Mouse (Mus musculus): ENCODE measurements around the gene Clasrp. TPM values are rescaled to one million over a fixed set of nuclear protein-coding genes. Genes with fewer than 3 reads are reported as not detected.

Clasrp gene
- total and polyA plus RNA-seq, 2 experiments from 2014 or later: 74.7 to 97.4 TPM

- Histone ChIP-seq H3K4me1 (ENCODE audit: insufficient read depth, low read length) (no peaks in the 10 kb centered on the region), H3K9ac (replicated peaks; ENCODE audit: low read length, poor library complexity, severe bottlenecking) (no peak overlapping the region), H3K4me2 (ENCODE audit: low read depth, low read length, poor library complexity, severe bottlenecking) (no peak overlapping the region), H3K4me3 (ENCODE audit: low read depth, low read length) (no peak overlapping the region), H3K9me3 (ENCODE audit: low read length) (no peaks in the 10 kb centered on the region), H3K27me3 (ENCODE audit: insufficient read depth, low read length) (no peaks in the 10 kb centered on the region), H3K36me3 (ENCODE audit: insufficient read depth, low read length) (peaks cover 76% of the 10 kb centered on the region), H3K27ac (ENCODE audit: low read depth, low read length) (no peak overlapping the region)
- DNase-seq (ENCODE audit: low spot score) (no peak), ATAC-seq (ENCODE audit: low FRiP score) (no peak)
- WGBS: 100% methylated on average over 2 of the region's 2 CpGs
- TF ChIP-seq CTCF (IDR thresholded peaks at IDR 0.05): no peak
These were observed 30.3 kb upstream of the Clasrp start for GRCm38 (mm10) chr7:19634591-19634990.

GRCm38 (mm10) chr7:19633855-19634254 lies 29.6 kb upstream of the Clasrp start:
- no peak for TF ChIP-seq CTCF (IDR thresholded peaks at IDR 0.05)
- no peak for DNase-seq (ENCODE audit: low spot score)
- H3K9ac ChIP-seq (replicated peaks; ENCODE audit: low read length, poor library complexity, severe bottlenecking): no peak overlapping the region
- H3K9me3 ChIP-seq (ENCODE audit: low read length): no peaks in the 10 kb centered on the region
- no peak overlapping the region for H3K4me2 ChIP-seq (ENCODE audit: low read depth, low read length, poor library complexity, severe bottlenecking)
- H3K4me1 ChIP-seq (ENCODE audit: insufficient read depth, low read length): no peaks in the 10 kb centered on the region
- H3K36me3 ChIP-seq (ENCODE audit: insufficient read depth, low read length): peaks cover 69% of the 10 kb centered on the region
- no peak overlapping the region for H3K4me3 ChIP-seq (ENCODE audit: low read depth, low read length)
- no peak overlapping the region for H3K27ac ChIP-seq (ENCODE audit: low read depth, low read length)
- WGBS: 93% methylated on average over 15 of the region's 15 CpGs
- ATAC-seq (ENCODE audit: low FRiP score): no peak
- H3K27me3 ChIP-seq (ENCODE audit: insufficient read depth, low read length): no peaks in the 10 kb centered on the region

- Histone ChIP-seq H3K4me3 (ENCODE audit: low read depth, low read length) (no peak overlapping the region), H3K27ac (ENCODE audit: low read depth, low read length) (no peak overlapping the region), H3K9me3 (ENCODE audit: low read length) (no peaks in the 10 kb centered on the region), H3K36me3 (ENCODE audit: insufficient read depth, low read length) (peaks cover 62% of the 10 kb centered on the region), H3K9ac (replicated peaks; ENCODE audit: low read length, poor library complexity, severe bottlenecking) (no peak overlapping the region), H3K4me1 (ENCODE audit: insufficient read depth, low read length) (no peaks in the 10 kb centered on the region), H3K4me2 (ENCODE audit: low read depth, low read length, poor library complexity, severe bottlenecking) (no peak overlapping the region), H3K27me3 (ENCODE audit: insufficient read depth, low read length) (no peaks in the 10 kb centered on the region)
- TF ChIP-seq CTCF (IDR thresholded peaks at IDR 0.05): no peak
- no peak for ATAC-seq (ENCODE audit: low FRiP score)
- 94% methylated on average over 16 of the region's 17 CpGs for WGBS
- no peak for DNase-seq (ENCODE audit: low spot score)
These were observed 28.9 kb upstream of the Clasrp start for GRCm38 (mm10) chr7:19633197-19633596.

GRCm38 (mm10) chr7:19632720-19633119 lies 28.4 kb upstream of the Clasrp start:
- no peaks in the 10 kb centered on the region for H3K4me1 ChIP-seq (ENCODE audit: insufficient read depth, low read length)
- no peak for DNase-seq (ENCODE audit: low spot score)
- H3K36me3 ChIP-seq (ENCODE audit: insufficient read depth, low read length): peaks cover 57% of the 10 kb centered on the region
- ATAC-seq (ENCODE audit: low FRiP score): no peak
- H3K9me3 ChIP-seq (ENCODE audit: low read length): no peaks in the 10 kb centered on the region
- H3K27ac ChIP-seq (ENCODE audit: low read depth, low read length): no peak overlapping the region
- no peak overlapping the region for H3K9ac ChIP-seq (replicated peaks; ENCODE audit: low read length, poor library complexity, severe bottlenecking)
- H3K4me2 ChIP-seq (ENCODE audit: low read depth, low read length, poor library complexity, severe bottlenecking): no peak overlapping the region
- H3K4me3 ChIP-seq (ENCODE audit: low read depth, low read length): no peak overlapping the region
- no peak for TF ChIP-seq CTCF (IDR thresholded peaks at IDR 0.05)
- no peaks in the 10 kb centered on the region for H3K27me3 ChIP-seq (ENCODE audit: insufficient read depth, low read length)

GRCm38 (mm10) chr7:19632275-19632674 lies 28.0 kb upstream of the Clasrp start:
- DNase-seq (ENCODE audit: low spot score): no peak
- Histone ChIP-seq H3K36me3 (ENCODE audit: insufficient read depth, low read length) (peaks cover 55% of the 10 kb centered on the region), H3K27ac (ENCODE audit: low read depth, low read length) (no peak overlapping the region), H3K4me2 (ENCODE audit: low read depth, low read length, poor library complexity, severe bottlenecking) (no peak overlapping the region), H3K4me3 (ENCODE audit: low read depth, low read length) (no peak overlapping the region), H3K9me3 (ENCODE audit: low read length) (no peaks in the 10 kb centered on the region), H3K9ac (replicated peaks; ENCODE audit: low read length, poor library complexity, severe bottlenecking) (no peak overlapping the region), H3K27me3 (ENCODE audit: insufficient read depth, low read length) (no peaks in the 10 kb centered on the region), H3K4me1 (ENCODE audit: insufficient read depth, low read length) (no peaks in the 10 kb centered on the region)
- ATAC-seq (ENCODE audit: low FRiP score): no peak
- no peak for TF ChIP-seq CTCF (IDR thresholded peaks at IDR 0.05)

GRCm38 (mm10) chr7:19629361-19629734 lies 25.1 kb upstream of the Clasrp start, which contains the start of gene Relb:
TSS of gene Relb (minus strand) at chr7:19629438.
- H3K4me2 ChIP-seq (ENCODE audit: low read depth, low read length, poor library complexity, severe bottlenecking): peak within 1 kb of the TSS; percentile 74
- H3K4me3 ChIP-seq (ENCODE audit: low read depth, low read length): peak within 1 kb of the TSS; percentile 62
- ATAC-seq (ENCODE audit: low FRiP score) (peak; percentile 81), DNase-seq (ENCODE audit: low spot score) (peak; percentile 91)
- peaks cover 26% of the 10 kb centered on the region for H3K36me3 ChIP-seq (ENCODE audit: insufficient read depth, low read length)
- peak within 1 kb of the TSS; percentile 48 for H3K9ac ChIP-seq (replicated peaks; ENCODE audit: low read length, poor library complexity, severe bottlenecking)
- H3K9me3 ChIP-seq (ENCODE audit: low read length): no peaks in the 10 kb centered on the region
- TF ChIP-seq CTCF (IDR thresholded peaks at IDR 0.05): no peak
- H3K4me1 ChIP-seq (ENCODE audit: insufficient read depth, low read length): no peaks in the 10 kb centered on the region
- no peak within 1 kb of the TSS; the same call in 1 of the 2 replicates for H3K27ac ChIP-seq (ENCODE audit: low read depth, low read length)
- H3K27me3 ChIP-seq (ENCODE audit: insufficient read depth, low read length): no peaks in the 10 kb centered on the region
- WGBS: 0% methylated on average over 24 of the region's 41 CpGs

All from midbrain, postnatal 0 days (tissue).